Mouse (Mus musculus) ES-Bruce4 (cell line): ENCODE measurements around the gene Slc10a7. TPM values are rescaled to one million over a fixed set of nuclear protein-coding genes. Genes with fewer than 3 reads are reported as not detected.

ENCODE experiments used
- H3K27ac ChIP-seq: 2 replicates; pipeline ENCODE4 v1.5.1; 2012; ENCODE audit warnings: low read length, inconsistent platforms; ENCODE audit not compliant: insufficient read depth
- H3K27me3 ChIP-seq: 2 replicates; pipeline ENCODE4 v1.6.1; 2012; ENCODE audit warnings: mild to moderate bottlenecking, low read length, inconsistent platforms; ENCODE audit not compliant: control insufficient read depth, poor library complexity, insufficient read depth, severe bottlenecking
- H3K36me3 ChIP-seq: 2 replicates; pipeline ENCODE4 v1.6.1; 2012; ENCODE audit warnings: inconsistent platforms, mild to moderate bottlenecking, low read length, moderate library complexity; ENCODE audit not compliant: control insufficient read depth, poor library complexity, insufficient read depth, severe bottlenecking
- H3K4me1 ChIP-seq: one replicate; pipeline ENCODE4 v1.8.1; 2011; ENCODE audit warnings: low read length; ENCODE audit not compliant: control insufficient read depth, insufficient read depth
- H3K4me3 ChIP-seq: 2 replicates; pipeline ENCODE4 v1.5.1; 2011; ENCODE audit warnings: low read depth, mild to moderate bottlenecking, low read length
- H3K9ac ChIP-seq: 2 replicates; pipeline ENCODE4 v1.6.1; 2012; ENCODE audit warnings: low read depth, mild to moderate bottlenecking, inconsistent platforms; ENCODE audit not compliant: poor library complexity, severe bottlenecking
- H3K9me3 ChIP-seq: replicated peaks from 2 replicates; pipeline ENCODE4 v1.6.1; 2012; ENCODE audit warnings: mild to moderate bottlenecking, low read length, inconsistent platforms; ENCODE audit not compliant: control insufficient read depth, poor library complexity, insufficient read depth, severe bottlenecking
- CTCF ChIP-seq: IDR thresholded peaks from one replicate; pipeline ENCODE4 v1.8.1; 2011; ENCODE audit warnings: low read depth, low read length
- EP300 ChIP-seq: IDR thresholded peaks from 2 replicates; pipeline ENCODE4 v1.6.1; 2011; ENCODE audit warnings: low read depth, low read length; ENCODE audit not compliant: insufficient read depth
- POLR2A ChIP-seq: IDR thresholded peaks from one replicate; pipeline ENCODE4 v1.8.1; 2011; ENCODE audit warnings: low read length; ENCODE audit not compliant: insufficient read depth
- polyA plus RNA-seq: library from polyadenylated mRNA; stranded (reverse); fragments of >200 nt; gene quantifications from 2 replicates; pipeline ENCODE4 v1.2.4, GENCODE M21; 2011; ENCODE audit warnings: low read depth; ENCODE audit not compliant: missing spikeins, insufficient read depth, insufficient read length

Slc10a7 gene
- polyA plus RNA-seq, 1 experiment, result 19.1 TPM

DNA sequence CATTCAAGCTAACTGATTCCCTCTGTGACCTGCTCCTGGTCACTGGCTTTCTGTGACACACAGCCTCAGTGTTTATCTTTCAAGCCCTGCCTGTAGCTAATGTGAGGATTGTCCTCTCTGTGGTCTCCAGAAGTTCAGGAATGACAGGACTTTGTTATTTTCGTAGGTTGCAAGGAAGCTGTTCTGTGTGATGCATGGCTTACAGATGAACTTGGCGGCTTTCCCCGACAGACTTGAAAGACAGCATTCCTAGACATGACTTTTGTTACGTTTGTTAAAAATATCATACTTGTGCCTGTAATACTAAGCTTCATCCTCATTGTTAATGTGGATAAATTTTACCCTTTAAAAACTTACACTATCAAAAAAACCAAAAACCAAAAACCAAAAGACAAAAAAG is 138.7 kb downstream of the Slc10a7 start:
- H3K36me3 ChIP-seq, result no peaks in the 10 kb centered on the region
- H3K4me1 ChIP-seq, result no peaks in the 10 kb centered on the region
- no peak for TF ChIP-seq EP300
- TF ChIP-seq CTCF, result no peak
- TF ChIP-seq POLR2A, result no peak
- H3K4me3 ChIP-seq, result no peak overlapping the region
- H3K9me3 ChIP-seq, result 0 out of 2 replicates have a peak, but pooled peaks cover 3% of the 10 kb centered on the region
- H3K27me3 ChIP-seq, result no peaks in the 10 kb centered on the region
- H3K9ac ChIP-seq, result no peak overlapping the region
- H3K27ac ChIP-seq, result no peak overlapping the region

DNA sequence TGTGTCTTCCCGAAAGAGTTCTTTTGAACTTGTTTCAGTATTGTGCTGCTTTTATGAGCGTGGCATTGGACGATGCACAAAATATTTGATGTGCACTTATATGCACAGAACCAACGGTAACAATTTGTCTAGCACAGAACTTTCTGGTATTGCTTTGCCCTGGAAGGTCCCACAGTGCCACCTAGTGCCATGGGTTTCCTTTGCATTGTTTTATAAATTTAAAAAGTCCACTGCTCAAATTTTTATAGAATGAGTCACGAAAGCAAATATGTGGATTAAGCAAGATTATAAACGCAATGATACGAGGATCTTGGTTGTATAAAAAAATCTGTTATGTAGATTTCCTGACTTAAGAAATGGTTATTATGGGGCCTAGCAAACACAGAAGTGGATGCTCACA is 139.8 kb downstream of the Slc10a7 start:
- Histone ChIP-seq H3K9me3 (0 out of 2 replicates have a peak, but pooled peaks cover 3% of the 10 kb centered on the region), H3K27ac (no peak overlapping the region), H3K36me3 (no peaks in the 10 kb centered on the region), H3K4me1 (no peaks in the 10 kb centered on the region), H3K9ac (no peak overlapping the region), H3K4me3 (no peak overlapping the region), H3K27me3 (no peaks in the 10 kb centered on the region)
- TF ChIP-seq POLR2A, result no peak
- peak; percentile 17 for TF ChIP-seq CTCF
- TF ChIP-seq EP300, result no peak

DNA sequence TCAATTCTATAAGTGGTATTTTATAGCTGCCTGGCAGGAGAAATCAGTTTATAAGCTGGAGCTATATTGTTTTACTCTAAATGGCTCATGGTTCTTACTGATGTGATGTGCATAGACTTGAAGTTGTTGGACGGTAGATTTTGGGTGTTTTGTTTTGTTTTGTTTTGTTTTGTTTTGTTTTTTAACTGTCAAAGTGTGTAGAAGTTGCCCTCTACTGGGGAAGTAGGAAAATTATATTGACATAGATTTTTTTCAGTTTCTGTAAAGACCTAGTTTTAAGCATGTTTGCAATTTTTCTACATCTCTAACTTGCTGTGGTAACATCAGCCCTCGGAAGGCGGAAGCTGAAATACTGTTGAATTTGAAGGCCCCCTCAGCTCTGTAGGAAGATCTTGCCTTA is 142.5 kb downstream of the Slc10a7 start:
- H3K27ac ChIP-seq, result no peak overlapping the region
- H3K4me3 ChIP-seq, result no peak overlapping the region
- TF ChIP-seq POLR2A (no peak), CTCF (no peak), EP300 (no peak)
- H3K9me3 ChIP-seq, result no peaks in the 10 kb centered on the region
- no peak overlapping the region for H3K9ac ChIP-seq
- no peaks in the 10 kb centered on the region for H3K36me3 ChIP-seq
- H3K4me1 ChIP-seq, result no peaks in the 10 kb centered on the region
- no peaks in the 10 kb centered on the region for H3K27me3 ChIP-seq

DNA sequence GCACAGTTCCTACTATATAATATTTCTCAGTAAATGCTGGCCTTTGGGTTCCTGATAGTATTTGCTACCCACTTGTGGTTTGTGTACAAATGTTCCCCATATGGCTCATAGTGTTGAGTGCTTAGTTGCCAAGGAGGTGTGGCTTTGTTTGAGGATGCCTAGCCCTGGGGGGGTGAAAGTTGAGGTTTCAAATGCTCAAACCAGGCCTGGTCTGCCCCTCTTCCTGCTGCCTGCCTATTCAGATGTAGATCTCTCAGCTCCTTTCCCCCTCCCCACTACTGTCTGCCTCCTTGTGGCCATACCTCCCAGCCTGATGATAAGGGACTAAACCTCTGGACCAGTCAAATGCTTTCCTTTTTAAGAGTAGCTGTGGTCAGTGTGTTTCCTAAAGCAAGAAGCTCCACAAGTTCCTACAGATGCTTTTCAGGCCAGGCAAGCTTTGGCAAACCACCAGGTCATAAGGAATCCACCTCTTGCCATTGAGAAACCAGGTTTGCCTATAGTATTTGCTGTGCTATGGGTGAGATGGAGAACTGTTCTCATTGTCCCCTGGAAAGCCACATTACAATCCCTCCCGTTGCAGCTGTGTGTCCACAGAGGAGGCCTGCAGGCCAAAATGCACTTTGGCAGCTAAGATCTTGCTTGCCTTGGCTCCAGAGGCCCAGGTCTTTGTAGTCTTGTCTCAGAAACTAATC is 146.4 kb downstream of the Slc10a7 start:
- H3K9ac ChIP-seq, result no peak overlapping the region
- H3K9me3 ChIP-seq, result 0 out of 2 replicates have a peak, but pooled peaks cover 3% of the 10 kb centered on the region
- H3K27me3 ChIP-seq, result no peaks in the 10 kb centered on the region
- no peak for TF ChIP-seq CTCF
- peak; percentile 95 for TF ChIP-seq EP300
- no peak for TF ChIP-seq POLR2A
- H3K4me1 ChIP-seq, result peaks cover 3% of the 10 kb centered on the region
- H3K36me3 ChIP-seq, result no peaks in the 10 kb centered on the region
- H3K4me3 ChIP-seq, result no peak overlapping the region
- peak overlapping the region; percentile 75 for H3K27ac ChIP-seq

DNA sequence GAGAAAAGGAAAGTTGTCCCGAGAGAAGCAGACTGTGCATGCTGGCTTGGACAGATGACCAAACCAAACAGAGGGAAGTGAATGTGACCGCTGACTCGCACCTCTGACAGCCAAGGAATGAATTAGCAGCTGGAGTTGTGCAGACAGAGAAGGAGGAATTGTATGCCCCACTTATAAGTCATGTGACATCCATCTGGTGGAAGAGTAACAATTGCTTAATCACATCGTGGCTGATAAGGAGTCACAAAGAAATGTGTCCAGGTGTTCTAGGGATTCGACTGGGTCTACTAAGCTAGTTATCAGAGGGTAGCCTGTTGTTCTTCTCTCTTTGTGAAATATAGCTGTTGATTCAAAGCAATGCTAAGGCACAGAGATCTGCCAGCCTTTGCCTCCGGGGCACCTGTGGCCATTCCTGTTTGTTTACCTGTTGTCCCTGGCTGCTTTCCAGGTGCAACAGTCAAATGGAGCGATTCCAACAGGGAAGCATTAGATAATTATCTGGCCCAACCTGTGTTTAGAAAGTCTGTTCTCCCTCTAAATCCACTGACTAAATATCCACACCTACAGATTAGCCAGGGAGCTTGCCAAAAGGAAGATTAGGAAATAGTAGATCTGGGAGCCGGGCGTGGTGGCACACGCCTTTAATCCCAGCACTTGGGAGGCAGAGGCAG is 147.7 kb downstream of the Slc10a7 start:
- H3K9me3 ChIP-seq, result 0 out of 2 replicates have a peak, but pooled peaks cover 3% of the 10 kb centered on the region
- TF ChIP-seq CTCF, result no peak
- no peak for TF ChIP-seq EP300
- TF ChIP-seq POLR2A, result no peak
- no peaks in the 10 kb centered on the region for H3K36me3 ChIP-seq
- H3K4me3 ChIP-seq, result no peak overlapping the region
- H3K9ac ChIP-seq, result no peak overlapping the region
- no peaks in the 10 kb centered on the region for H3K27me3 ChIP-seq
- peaks cover 3% of the 10 kb centered on the region for H3K4me1 ChIP-seq
- no peak overlapping the region for H3K27ac ChIP-seq

DNA sequence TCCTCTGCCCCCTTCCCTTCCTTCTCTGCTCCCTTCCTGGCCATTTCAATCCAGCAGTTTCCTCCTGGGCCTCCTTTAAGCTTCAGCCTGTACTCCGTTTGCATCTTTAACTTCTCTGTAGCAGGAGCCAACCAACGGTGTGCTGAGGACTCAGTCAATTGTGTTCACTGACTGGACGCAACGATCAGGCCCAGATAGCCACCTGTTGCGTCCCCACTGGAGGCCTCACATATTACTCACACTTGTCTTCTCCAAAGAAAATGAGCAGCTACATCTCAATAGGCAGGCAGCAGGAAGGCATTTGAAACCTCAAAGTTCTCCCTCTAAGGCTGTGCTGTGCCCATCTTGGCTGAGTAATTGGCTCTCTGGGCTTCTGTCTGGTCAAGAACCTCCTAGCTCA is 149.0 kb downstream of the Slc10a7 start:
- H3K27me3 ChIP-seq, result no peaks in the 10 kb centered on the region

More for the DNA sequence above, 149.0 kb downstream of the Slc10a7 start:
- H3K36me3 ChIP-seq, result no peaks in the 10 kb centered on the region
- peaks cover 3% of the 10 kb centered on the region for H3K4me1 ChIP-seq
- 0 out of 2 replicates have a peak, but pooled peaks cover 3% of the 10 kb centered on the region for H3K9me3 ChIP-seq
- TF ChIP-seq EP300, result no peak
- TF ChIP-seq POLR2A, result no peak
- no peak for TF ChIP-seq CTCF
- H3K27ac ChIP-seq, result no peak overlapping the region
- H3K9ac ChIP-seq, result no peak overlapping the region
- no peak overlapping the region for H3K4me3 ChIP-seq
